Mouse (Mus musculus) heart, postnatal 0 days (tissue): ENCODE data around the gene Gm17304. TPM values are rescaled to one million over a fixed set of nuclear protein-coding genes. Genes with fewer than 3 reads are reported as not detected.

Experiments used
- ATAC-seq: fragments of 200-750 bp; cut with Nextera tagmentation; 2 replicates; pipeline ENCODE4 v1.8.0; 2017; ENCODE audit warnings: low read depth, moderate number of reproducible peaks, moderate library complexity; ENCODE audit not compliant: insufficient read depth
- DNase-seq: peaks from one replicate; pipeline ENCODE4 v3.0.0-alpha.2; 2016; ENCODE audit warnings: low spot score
- H3K27ac ChIP-seq: fragments of 300-500 bp; sonication (generic); 2 replicates; pipeline ENCODE4 v1.5.1; 2014; ENCODE audit warnings: low read depth, mild to moderate bottlenecking
- H3K27me3 ChIP-seq: fragments of 300-500 bp; sonication (generic); 2 replicates; pipeline ENCODE4 v1.6.1; 2014; ENCODE audit warnings: low read length, mixed read lengths; ENCODE audit not compliant: control insufficient read depth, insufficient read depth
- H3K36me3 ChIP-seq: fragments of 300-500 bp; sonication (generic); replicated peaks from 2 replicates; pipeline ENCODE4 v1.6.1; 2014; ENCODE audit warnings: low read length, mixed read lengths; ENCODE audit not compliant: control insufficient read depth, insufficient read depth
- H3K4me1 ChIP-seq: fragments of 300-500 bp; sonication (generic); 2 replicates; pipeline ENCODE4 v1.6.1; 2014; ENCODE audit warnings: antibody characterized with exemption; ENCODE audit not compliant: control insufficient read depth, insufficient read depth
- H3K4me2 ChIP-seq: fragments of 300-500 bp; sonication (generic); 2 replicates; pipeline ENCODE4 v1.6.1; 2014; ENCODE audit warnings: low read depth, mild to moderate bottlenecking, low read length, moderate library complexity
- H3K4me3 ChIP-seq: fragments of 300-500 bp; sonication (generic); 2 replicates; pipeline ENCODE4 v1.5.1; 2014; ENCODE audit warnings: low read depth, low read length
- H3K9ac ChIP-seq: fragments of 300-500 bp; sonication (generic); replicated peaks from 2 replicates; pipeline ENCODE4 v1.6.1; 2014; ENCODE audit warnings: low read depth, low read length, mixed read lengths
- H3K9me3 ChIP-seq: fragments of 300-500 bp; sonication (generic); replicated peaks from 2 replicates; pipeline ENCODE4 v1.6.1; 2016; ENCODE audit warnings: low read length; ENCODE audit not compliant: control insufficient read depth
- CTCF ChIP-seq: IDR thresholded peaks from 2 replicates; pipeline ENCODE4 v1.5.1; 2016; ENCODE audit warnings: antibody characterized with exemption, control low read depth, low read depth
- EP300 ChIP-seq: IDR thresholded peaks from 2 replicates; pipeline ENCODE4 v1.6.1; 2016; ENCODE audit warnings: antibody characterized with exemption, low read depth
- WGBS: fragments of 180-500 bp; shearing (Covaris S2); extraction: QIAGEN DNeasy Blood & Tissue Kit; methylation state at CpG from one replicate; pipeline ENCODE4 v1.1.7; 2014; 5-methylcytosine and 5-hydroxymethylcytosine counted together
- polyA plus RNA-seq: library from polyadenylated mRNA; unstranded; fragments of >200 nt; fragmentation: Nextera tagmentation; extraction: Ambion mirVana; gene quantifications from 2 replicates; pipeline ENCODE4 v1.2.1, GENCODE M21; 2015
- total RNA-seq: library from RNA; depleted of rRNA; stranded (reverse); fragments of >200 nt; gene quantifications from 2 replicates; pipeline ENCODE4 v1.2.3, GENCODE M21; 2014; ENCODE audit warnings: low replicate concordance

Gene Gm17304
- total and polyA plus RNA-seq, 2 experiments from 2014 or later, result not detected

DNA sequence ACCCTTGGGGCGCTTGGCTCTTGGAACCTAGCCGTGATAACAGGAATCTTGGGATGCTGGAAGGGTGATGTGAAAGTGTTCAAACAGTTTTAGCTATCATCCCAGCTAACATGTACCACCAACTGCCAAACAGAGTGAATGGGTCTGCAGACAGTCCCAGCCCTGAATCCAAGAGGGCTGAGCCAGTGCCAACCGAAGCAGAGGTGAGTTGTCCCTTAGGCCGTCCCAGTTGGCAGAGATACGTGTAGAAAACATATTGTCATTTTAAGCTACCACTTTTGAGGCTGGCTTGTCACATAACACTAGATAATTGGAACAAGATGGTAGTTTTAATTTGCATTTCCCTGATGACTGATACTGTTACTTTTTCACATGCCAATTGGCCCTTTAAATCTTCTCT is 18.2 kb upstream of the Gm17304 start:
- no peak overlapping the region for H3K27ac ChIP-seq
- no peak overlapping the region for H3K9ac ChIP-seq
- WGBS, result 89% methylated on average over 5 of the region's 5 CpGs
- no peaks in the 10 kb centered on the region for H3K27me3 ChIP-seq
- no peaks in the 10 kb centered on the region for H3K9me3 ChIP-seq
- H3K4me2 ChIP-seq, result no peak overlapping the region
- no peaks in the 10 kb centered on the region for H3K4me1 ChIP-seq
- TF ChIP-seq EP300 (no peak), CTCF (no peak)
- no peak overlapping the region for H3K4me3 ChIP-seq
- no peak for ATAC-seq
- no peak for DNase-seq
- peaks cover 12% of the 10 kb centered on the region; the same call in 1 of the 2 replicates for H3K36me3 ChIP-seq

DNA sequence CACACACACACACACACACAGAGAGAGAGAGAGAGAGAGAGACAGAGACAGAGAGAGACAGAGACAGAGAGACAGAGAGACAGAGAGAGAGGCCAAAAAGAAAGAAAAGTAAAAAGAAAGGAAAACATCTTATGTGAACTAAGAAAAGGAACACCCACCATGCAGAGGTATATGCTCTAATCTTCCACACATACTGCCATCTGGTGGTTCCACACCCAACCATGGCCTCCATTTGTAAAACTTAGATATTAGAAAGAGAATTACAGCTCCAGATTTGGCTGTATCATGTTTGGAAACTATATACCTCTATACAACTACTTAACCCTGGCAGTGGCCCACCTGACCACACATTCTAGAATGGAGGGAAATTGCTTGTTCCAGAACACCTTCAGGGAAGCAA is 14.5 kb upstream of the Gm17304 start:
- Histone ChIP-seq H3K4me1 (no peaks in the 10 kb centered on the region), H3K27ac (no peak overlapping the region), H3K4me3 (no peak overlapping the region), H3K4me2 (no peak overlapping the region), H3K36me3 (peaks cover 20% of the 10 kb centered on the region; the same call in 1 of the 2 replicates), H3K9ac (no peak overlapping the region), H3K27me3 (no peaks in the 10 kb centered on the region), H3K9me3 (no peaks in the 10 kb centered on the region)
- ATAC-seq (no peak), DNase-seq (no peak)
- TF ChIP-seq CTCF (0 out of 2 replicates have a peak, but pooled peaks have one; percentile 6), EP300 (no peak)

DNA sequence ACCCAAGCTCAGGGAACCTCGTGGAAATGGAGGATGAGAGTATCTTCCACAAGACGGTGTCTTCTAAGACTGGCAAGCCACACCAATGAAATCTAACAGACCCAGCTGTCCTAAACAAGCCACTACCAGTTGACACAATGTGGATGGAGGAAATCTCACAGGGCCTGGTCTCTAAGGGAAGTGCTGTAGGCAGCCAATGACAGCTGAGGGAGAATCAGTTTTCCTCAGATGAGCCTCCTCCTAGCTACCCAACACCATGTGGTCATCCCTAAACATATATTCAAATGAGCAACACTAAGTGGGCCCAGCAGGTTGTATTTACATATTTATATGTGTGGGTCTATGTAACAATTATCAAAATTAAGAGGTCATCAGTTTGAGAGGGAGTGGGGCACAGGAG is 11.4 kb upstream of the Gm17304 start:
- no peak overlapping the region for H3K4me3 ChIP-seq
- peaks cover 16% of the 10 kb centered on the region; the same call in 1 of the 2 replicates for H3K36me3 ChIP-seq
- H3K4me1 ChIP-seq, result no peaks in the 10 kb centered on the region
- H3K27me3 ChIP-seq, result no peaks in the 10 kb centered on the region
- H3K9ac ChIP-seq, result no peak overlapping the region
- 85% methylated on average over 2 of the region's 2 CpGs for WGBS
- ATAC-seq, result no peak
- H3K4me2 ChIP-seq, result no peak overlapping the region
- no peak overlapping the region for H3K27ac ChIP-seq
- TF ChIP-seq EP300, result no peak
- TF ChIP-seq CTCF, result no peak
- no peak for DNase-seq
- no peaks in the 10 kb centered on the region for H3K9me3 ChIP-seq

DNA sequence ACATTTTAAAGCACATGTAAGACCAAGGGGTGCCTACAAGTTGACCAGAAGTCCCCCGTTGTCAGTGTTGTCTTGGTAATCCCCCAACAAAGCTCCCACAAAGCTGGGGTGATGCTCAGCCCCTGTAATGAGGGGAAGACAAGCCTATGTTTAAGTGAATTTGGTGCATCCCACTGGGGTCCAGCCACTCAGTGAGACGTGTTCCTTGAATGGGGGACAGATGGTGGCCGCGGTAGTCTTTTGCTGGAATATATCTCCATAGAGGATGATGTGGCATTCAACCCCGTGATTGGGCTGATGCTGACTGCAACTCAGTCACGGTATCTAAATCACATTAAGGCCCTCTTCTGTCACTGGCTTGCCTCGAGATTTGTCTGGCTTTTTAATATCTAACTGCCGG is 9.4 kb upstream of the Gm17304 start:
- Histone ChIP-seq H3K9ac (no peak overlapping the region), H3K36me3 (peaks cover 18% of the 10 kb centered on the region; the same call in 1 of the 2 replicates), H3K27ac (no peak overlapping the region), H3K4me1 (no peaks in the 10 kb centered on the region), H3K4me2 (no peak overlapping the region), H3K27me3 (no peaks in the 10 kb centered on the region), H3K4me3 (no peak overlapping the region), H3K9me3 (no peaks in the 10 kb centered on the region)
- DNase-seq (no peak), ATAC-seq (no peak)
- TF ChIP-seq EP300, result no peak
- TF ChIP-seq CTCF, result no peak
- WGBS, result 90% methylated on average over 8 of the region's 8 CpGs

DNA sequence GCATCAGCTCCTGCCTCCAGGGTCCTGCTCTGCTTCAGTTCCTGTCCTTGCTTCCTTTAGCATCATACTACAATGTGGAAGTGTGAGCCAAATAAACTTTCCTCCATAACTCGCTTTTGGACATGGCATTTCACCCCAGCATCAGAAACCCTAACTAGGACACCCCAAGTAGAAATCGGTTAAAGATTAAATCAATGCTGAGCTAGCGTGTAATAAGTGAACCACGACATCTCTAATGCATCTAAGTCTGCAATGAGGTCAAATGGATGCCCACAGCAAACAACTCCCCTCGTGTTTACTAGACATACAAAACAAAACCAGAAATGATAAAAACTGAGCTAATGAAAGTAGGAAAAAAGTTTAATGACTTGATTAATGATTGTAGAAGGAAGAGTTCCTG is 4.5 kb upstream of the Gm17304 start:
- H3K9ac ChIP-seq, result no peak overlapping the region
- DNase-seq (no peak), ATAC-seq (no peak)
- no peak overlapping the region for H3K27ac ChIP-seq
- no peaks in the 10 kb centered on the region for H3K4me1 ChIP-seq
- no peaks in the 10 kb centered on the region for H3K9me3 ChIP-seq
- H3K36me3 ChIP-seq, result 0 out of 2 replicates have a peak, but pooled peaks cover 12% of the 10 kb centered on the region
- H3K27me3 ChIP-seq, result no peaks in the 10 kb centered on the region
- no peak for TF ChIP-seq EP300
- TF ChIP-seq CTCF, result no peak
- H3K4me3 ChIP-seq, result no peak overlapping the region
- H3K4me2 ChIP-seq, result no peak overlapping the region
- WGBS, result 94% methylated on average over 5 of the region's 5 CpGs

DNA sequence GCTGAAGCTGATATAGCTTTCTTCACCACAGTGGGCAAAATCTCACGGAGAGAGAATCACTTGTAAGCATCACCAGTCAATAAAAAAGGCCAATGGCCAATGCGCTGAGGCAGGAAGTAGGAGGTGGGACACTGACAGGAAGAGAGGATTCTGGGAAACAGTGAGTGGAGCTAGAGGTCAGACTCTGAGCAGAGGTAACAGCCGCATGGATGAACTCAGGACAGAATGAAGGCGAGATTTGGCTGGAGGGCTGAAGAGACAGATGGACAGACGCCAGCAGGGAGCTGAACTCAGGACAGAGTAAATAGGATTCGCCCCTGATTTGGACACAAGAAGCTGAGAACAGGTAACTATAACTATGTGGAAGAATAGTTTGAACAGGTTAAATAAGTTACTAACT is 3.8 kb upstream of the Gm17304 start:
- H3K9me3 ChIP-seq, result no peaks in the 10 kb centered on the region
- no peak overlapping the region for H3K4me2 ChIP-seq
- no peak overlapping the region for H3K4me3 ChIP-seq
- H3K27me3 ChIP-seq, result no peaks in the 10 kb centered on the region
- H3K27ac ChIP-seq, result no peak overlapping the region
- TF ChIP-seq EP300, result no peak
- TF ChIP-seq CTCF, result no peak
- H3K9ac ChIP-seq, result no peak overlapping the region
- no peak for ATAC-seq
- DNase-seq, result no peak
- H3K4me1 ChIP-seq, result no peaks in the 10 kb centered on the region
- 0 out of 2 replicates have a peak, but pooled peaks cover 12% of the 10 kb centered on the region for H3K36me3 ChIP-seq
- 86% methylated on average over 6 of the region's 6 CpGs for WGBS
